Mouse (Mus musculus) layer of hippocampus, adult 18-20 months (tissue): ENCODE results near the gene Camk1d. TPM values are rescaled to one million over a fixed set of nuclear protein-coding genes. Genes with fewer than 3 reads are reported as not detected.

Experiments
- DNase-seq, 2 experiments: peaks; one replicate each; pipeline ENCODE4 v3.0.0; 2022; ENCODE audit warnings: low spot score in 2 of 2
- long read RNA-seq: library from polyadenylated mRNA; stranded (forward); transcript quantifications from one replicate; pipeline ENCODE4 v2.0.0, GENCODE M21; 2021
- total RNA-seq, 2 experiments: library from RNA; stranded (reverse); gene quantifications; 2 replicates each; pipeline ENCODE4 v1.2.3; 2021

Gene Camk1d
- 100 to 1,000 TPM; 160 to 179 TPM for total RNA-seq
- long read RNA-seq, full-length matches to known transcripts: 19 of 71 reads
- long read RNA-seq, partial matches to known transcripts: 6 of 71 reads
- long read RNA-seq, other reads (novel, unspliced or antisense): 46 of 71 reads

GRCm38 (mm10) chr2:5714211-5715053 lies at the start of gene Camk1d:
TSS of gene Camk1d (minus strand) at chr2:5714515.
- peak; percentile 80 to 91 for DNase-seq

GRCm38 (mm10) chr2:5762031-5762430 lies 47.7 kb upstream of the Camk1d start:
- no peak for DNase-seq

GRCm38 (mm10) chr2:5760479-5761008 lies 46.2 kb upstream of the Camk1d start:
- no peak for DNase-seq

- DNase-seq: no peak
These were observed 44.3 kb upstream of the Camk1d start for GRCm38 (mm10) chr2:5758569-5758968.

GRCm38 (mm10) chr2:5750872-5751271 lies 36.6 kb upstream of the Camk1d start:
- DNase-seq: no peak

GRCm38 (mm10) chr2:5749210-5749609 lies 34.9 kb upstream of the Camk1d start:
- DNase-seq: no peak

- no peak for DNase-seq
These were observed 33.3 kb upstream of the Camk1d start for GRCm38 (mm10) chr2:5747545-5748043.

GRCm38 (mm10) chr2:5746529-5746928 lies 32.2 kb upstream of the Camk1d start:
- DNase-seq: no peak

GRCm38 (mm10) chr2:5743886-5744285 lies 29.6 kb upstream of the Camk1d start:
- no peak for DNase-seq

- DNase-seq: no peak
These were observed 26.6 kb upstream of the Camk1d start for GRCm38 (mm10) chr2:5740913-5741312.

GRCm38 (mm10) chr2:5735881-5736280 lies 21.6 kb upstream of the Camk1d start:
- DNase-seq: no peak

- no peak for DNase-seq
These were observed 19.2 kb upstream of the Camk1d start for GRCm38 (mm10) chr2:5733300-5734085.

- DNase-seq: no peak
These were observed 17.7 kb upstream of the Camk1d start for GRCm38 (mm10) chr2:5732047-5732446.

- DNase-seq: peak; percentile 39 to 65
These were observed 16.1 kb upstream of the Camk1d start for GRCm38 (mm10) chr2:5730364-5730792.

GRCm38 (mm10) chr2:5729931-5730330 lies 15.6 kb upstream of the Camk1d start:
- no peak for DNase-seq

GRCm38 (mm10) chr2:5725028-5725701 lies 10.8 kb upstream of the Camk1d start:
- DNase-seq: no peak

- no peak for DNase-seq
These were observed 3.4 kb upstream of the Camk1d start for GRCm38 (mm10) chr2:5717675-5718074.

GRCm38 (mm10) chr2:5715544-5715943 lies 1.2 kb upstream of the Camk1d start:
- DNase-seq: no peak

- DNase-seq: no peak
These were observed 717 bp upstream of the Camk1d start for GRCm38 (mm10) chr2:5715054-5715410.

GRCm38 (mm10) chr2:5713325-5714210 lies 747 bp downstream of the Camk1d start:
- DNase-seq: peak in 1 of 2 experiments; percentile 59
